Mouse (Mus musculus) stomach, postnatal 0 days (tissue): Measurements from ENCODE around the gene P4ha3. TPM values are rescaled to one million over a fixed set of nuclear protein-coding genes. Genes with fewer than 3 reads are reported as not detected.
A peak's percentile ranks its signal among the peaks of the same experiment; 100 is the strongest.

Source experiments
- ATAC-seq: fragments of 200-750 bp; cut with Nextera tagmentation; 2 replicates; pipeline ENCODE4 v1.8.0; 2017; ENCODE audit not compliant: low FRiP score, low TSS enrichment
- DNase-seq: peaks from one replicate; pipeline ENCODE4 v3.0.0-alpha.2; 2016; ENCODE audit warnings: low spot score
- H3K27ac ChIP-seq: fragments of 300-500 bp; sonication (generic); replicated peaks from 2 replicates; pipeline ENCODE4 v1.5.1; 2014; ENCODE audit warnings: mild to moderate bottlenecking, control low read depth
- H3K27me3 ChIP-seq: fragments of 300-500 bp; sonication (generic); 2 replicates; pipeline ENCODE4 v1.6.1; 2014; ENCODE audit warnings: low read length; ENCODE audit not compliant: control insufficient read depth, insufficient read depth
- H3K36me3 ChIP-seq: fragments of 300-500 bp; sonication (generic); 2 replicates; pipeline ENCODE4 v1.6.1; 2014; ENCODE audit warnings: low read length, mixed read lengths; ENCODE audit not compliant: control insufficient read depth, insufficient read depth
- H3K4me1 ChIP-seq: fragments of 300-500 bp; sonication (generic); replicated peaks from 2 replicates; pipeline ENCODE4 v1.6.1; 2014; ENCODE audit warnings: antibody characterized with exemption; ENCODE audit not compliant: control insufficient read depth, insufficient read depth
- H3K4me2 ChIP-seq: fragments of 300-500 bp; sonication (generic); replicated peaks from 2 replicates; pipeline ENCODE4 v1.6.1; 2014; ENCODE audit warnings: low read depth, mild to moderate bottlenecking, control low read depth, moderate library complexity
- H3K4me3 ChIP-seq: fragments of 300-500 bp; sonication (generic); 2 replicates; pipeline ENCODE4 v1.5.1; 2014; ENCODE audit warnings: low read depth, low read length, control low read depth
- H3K9ac ChIP-seq: fragments of 300-500 bp; sonication (generic); 2 replicates; pipeline ENCODE4 v1.6.1; 2014; ENCODE audit warnings: mild to moderate bottlenecking, low read length, control low read depth, mixed read lengths
- H3K9me3 ChIP-seq: fragments of 300-500 bp; sonication (generic); 2 replicates; pipeline ENCODE4 v1.6.1; 2016; ENCODE audit warnings: low read length; ENCODE audit not compliant: control insufficient read depth
- CTCF ChIP-seq: IDR thresholded peaks from 2 replicates; pipeline ENCODE4 v1.5.1; 2016; ENCODE audit warnings: antibody characterized with exemption, low read depth, mild to moderate bottlenecking, moderate library complexity
- EP300 ChIP-seq: optimal IDR thresholded peaks from 2 replicates; pipeline ENCODE3; 2016; ENCODE audit warnings: antibody characterized with exemption
- WGBS: fragments of 180-500 bp; shearing (Covaris S2); extraction: QIAGEN DNeasy Blood & Tissue Kit; methylation state at CpG from one replicate; pipeline ENCODE4 v1.1.7; 2014; 5-methylcytosine and 5-hydroxymethylcytosine counted together
- polyA plus RNA-seq: library from polyadenylated mRNA; unstranded; fragments of >200 nt; fragmentation: Nextera tagmentation; extraction: Ambion mirVana; gene quantifications from 2 replicates; pipeline ENCODE4 v1.2.1, GENCODE M21; 2015

P4ha3 gene
- polyA plus RNA-seq, 1 experiment from 2014 or later = 1.4 TPM

GRCm38 (mm10) chr7:100279803-100280202 is 5.5 kb upstream of the P4ha3 start:
- DNase-seq (peak; percentile 50), ATAC-seq (no peak)
- H3K9ac ChIP-seq = no peak overlapping the region
- no peaks in the 10 kb centered on the region for H3K27me3 ChIP-seq
- H3K36me3 ChIP-seq = no peaks in the 10 kb centered on the region
- TF ChIP-seq CTCF (peak; percentile 98), EP300 (no peak)
- H3K4me1 ChIP-seq = no peaks in the 10 kb centered on the region
- H3K4me3 ChIP-seq = no peak overlapping the region
- no peak overlapping the region for H3K4me2 ChIP-seq
- H3K27ac ChIP-seq = no peak overlapping the region
- WGBS = 0% methylated on average over 1 of the region's 1 CpGs
- no peaks in the 10 kb centered on the region for H3K9me3 ChIP-seq

- no peaks in the 10 kb centered on the region for H3K4me1 ChIP-seq
- no peak overlapping the region for H3K27ac ChIP-seq
- H3K9ac ChIP-seq = no peak overlapping the region
- TF ChIP-seq CTCF (no peak), EP300 (no peak)
- H3K9me3 ChIP-seq = no peaks in the 10 kb centered on the region
- no peaks in the 10 kb centered on the region for H3K27me3 ChIP-seq
- WGBS = 50% methylated on average over 3 of the region's 3 CpGs
- no peak for DNase-seq
- H3K4me3 ChIP-seq = no peak overlapping the region
- no peak overlapping the region for H3K4me2 ChIP-seq
- no peaks in the 10 kb centered on the region for H3K36me3 ChIP-seq
- no peak for ATAC-seq
Measured at GRCm38 (mm10) chr7:100281596-100281995, 3.7 kb upstream of the P4ha3 start.

- Histone ChIP-seq H3K4me1 (0 out of 2 replicates have a peak, but pooled peaks cover under 1% of the 10 kb centered on the region), H3K36me3 (no peaks in the 10 kb centered on the region), H3K4me3 (no peak overlapping the region), H3K9me3 (no peaks in the 10 kb centered on the region), H3K27me3 (no peaks in the 10 kb centered on the region), H3K4me2 (no peak overlapping the region), H3K9ac (no peak overlapping the region), H3K27ac (no peak overlapping the region)
- no peak for TF ChIP-seq CTCF
- TF ChIP-seq EP300 = no peak
- ATAC-seq (no peak), DNase-seq (no peak)
- WGBS = 54% methylated on average over 3 of the region's 3 CpGs
Measured at GRCm38 (mm10) chr7:100283298-100283697, 2.0 kb upstream of the P4ha3 start.

- Histone ChIP-seq H3K27ac (peak overlapping the region; percentile 71), H3K4me1 (0 out of 2 replicates have a peak, but pooled peaks cover 3% of the 10 kb centered on the region), H3K9ac (no peak overlapping the region; the same call in 1 of the 2 replicates), H3K4me3 (peak overlapping the region; percentile 17), H3K36me3 (no peaks in the 10 kb centered on the region), H3K27me3 (no peaks in the 10 kb centered on the region), H3K4me2 (peak overlapping the region; percentile 49), H3K9me3 (no peaks in the 10 kb centered on the region)
- WGBS = 5% methylated on average over 7 of the region's 7 CpGs
- ATAC-seq (peak; percentile 77), DNase-seq (peak; percentile 87)
- no peak for TF ChIP-seq CTCF
- TF ChIP-seq EP300 = no peak
Measured at GRCm38 (mm10) chr7:100287748-100288578, 2.6 kb downstream of the P4ha3 start.

- H3K27me3 ChIP-seq = no peaks in the 10 kb centered on the region
- peak overlapping the region; percentile 49 for H3K4me2 ChIP-seq
- H3K27ac ChIP-seq = peak overlapping the region; percentile 71
- no peaks in the 10 kb centered on the region for H3K36me3 ChIP-seq
- WGBS = 22% methylated on average over 11 of the region's 11 CpGs
- H3K9me3 ChIP-seq = no peaks in the 10 kb centered on the region
- H3K4me1 ChIP-seq = 0 out of 2 replicates have a peak, but pooled peaks cover 3% of the 10 kb centered on the region
- peak overlapping the region; percentile 13; the same call in 1 of the 2 replicates for H3K9ac ChIP-seq
- H3K4me3 ChIP-seq = peak overlapping the region; percentile 17
- ATAC-seq (no peak; the same call in 1 of the 2 replicates), DNase-seq (peak; percentile 31)
- TF ChIP-seq EP300 (no peak), CTCF (no peak)
Measured at GRCm38 (mm10) chr7:100288622-100289021, 3.3 kb downstream of the P4ha3 start.

GRCm38 (mm10) chr7:100293546-100293945 is 8.2 kb downstream of the P4ha3 start:
- Histone ChIP-seq H3K9ac (no peak overlapping the region), H3K4me2 (no peak overlapping the region), H3K4me3 (no peak overlapping the region), H3K27ac (no peak overlapping the region), H3K27me3 (no peaks in the 10 kb centered on the region), H3K36me3 (no peaks in the 10 kb centered on the region), H3K9me3 (no peaks in the 10 kb centered on the region), H3K4me1 (0 out of 2 replicates have a peak, but pooled peaks cover under 1% of the 10 kb centered on the region)
- no peak for DNase-seq
- ATAC-seq = no peak
- WGBS = 82% methylated on average over 8 of the region's 8 CpGs
- no peak for TF ChIP-seq CTCF
- no peak for TF ChIP-seq EP300
